Mouse (Mus musculus): Measurements from ENCODE around the gene Mrnip.
"Not testable (repeated sequence)": the region's sequence is repeated elsewhere in the genome, so short reads cannot be mapped to it uniquely, and the experiment has no call there.

Gene Mrnip

DNA sequence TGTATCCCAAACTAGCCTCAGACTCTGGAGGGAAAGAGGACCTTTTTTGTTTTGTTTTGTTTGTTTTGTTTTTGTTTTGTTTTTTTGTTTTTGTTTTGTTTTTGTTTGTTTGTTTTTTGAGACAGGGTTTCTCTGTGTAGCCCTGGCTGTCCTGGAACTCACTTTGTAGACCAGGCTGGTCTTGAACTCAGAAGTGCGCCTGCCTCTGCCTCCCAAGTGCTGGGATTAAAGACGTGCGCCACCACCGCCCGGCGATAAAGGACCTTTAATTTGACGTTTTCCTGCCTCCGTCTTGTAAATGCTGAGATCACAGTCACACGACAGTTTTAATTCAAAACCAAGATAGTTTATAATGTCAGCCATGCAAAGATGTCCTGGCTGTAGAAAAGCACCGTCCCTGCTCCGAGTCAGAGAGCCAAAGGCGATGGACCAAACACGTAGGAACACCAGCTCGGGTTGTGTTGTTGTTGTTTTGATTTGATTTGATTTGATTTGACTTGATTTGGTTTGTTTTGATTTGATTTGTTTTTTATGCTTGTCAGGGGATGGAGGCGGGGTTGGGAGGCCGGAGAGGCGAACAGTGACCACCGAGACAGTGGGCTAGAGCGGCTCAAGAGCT lies at the start of gene Mrnip:
Gene Mrnip (plus strand): TSS at position 334 of the 619 bp plus-strand sequence.
- not testable (repeated sequence) for DNase-seq (ENCODE audit: low spot score in 2 of 2)

DNA sequence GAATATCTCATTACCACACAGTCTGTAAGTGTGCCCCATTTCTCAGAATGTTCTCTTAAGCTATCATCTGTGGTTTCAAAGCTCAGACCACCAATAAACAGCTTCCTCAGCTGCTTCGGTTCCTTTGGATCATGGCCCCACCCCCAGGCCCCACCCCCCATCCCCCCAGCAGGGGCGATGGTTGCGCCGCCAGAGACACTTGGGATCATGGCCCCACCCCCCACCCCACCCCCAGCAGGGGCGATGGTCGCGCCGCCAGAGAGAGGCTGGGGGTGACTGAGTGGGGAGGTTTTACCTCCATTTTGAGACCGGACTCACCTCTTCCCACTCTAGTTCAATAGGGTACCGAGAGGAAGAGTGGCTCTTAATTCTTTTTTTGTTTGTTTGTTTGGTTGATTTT lies 46.5 kb upstream of the Mrnip start:
- DNase-seq (ENCODE audit: low spot score in 2 of 2) = no peak

DNA sequence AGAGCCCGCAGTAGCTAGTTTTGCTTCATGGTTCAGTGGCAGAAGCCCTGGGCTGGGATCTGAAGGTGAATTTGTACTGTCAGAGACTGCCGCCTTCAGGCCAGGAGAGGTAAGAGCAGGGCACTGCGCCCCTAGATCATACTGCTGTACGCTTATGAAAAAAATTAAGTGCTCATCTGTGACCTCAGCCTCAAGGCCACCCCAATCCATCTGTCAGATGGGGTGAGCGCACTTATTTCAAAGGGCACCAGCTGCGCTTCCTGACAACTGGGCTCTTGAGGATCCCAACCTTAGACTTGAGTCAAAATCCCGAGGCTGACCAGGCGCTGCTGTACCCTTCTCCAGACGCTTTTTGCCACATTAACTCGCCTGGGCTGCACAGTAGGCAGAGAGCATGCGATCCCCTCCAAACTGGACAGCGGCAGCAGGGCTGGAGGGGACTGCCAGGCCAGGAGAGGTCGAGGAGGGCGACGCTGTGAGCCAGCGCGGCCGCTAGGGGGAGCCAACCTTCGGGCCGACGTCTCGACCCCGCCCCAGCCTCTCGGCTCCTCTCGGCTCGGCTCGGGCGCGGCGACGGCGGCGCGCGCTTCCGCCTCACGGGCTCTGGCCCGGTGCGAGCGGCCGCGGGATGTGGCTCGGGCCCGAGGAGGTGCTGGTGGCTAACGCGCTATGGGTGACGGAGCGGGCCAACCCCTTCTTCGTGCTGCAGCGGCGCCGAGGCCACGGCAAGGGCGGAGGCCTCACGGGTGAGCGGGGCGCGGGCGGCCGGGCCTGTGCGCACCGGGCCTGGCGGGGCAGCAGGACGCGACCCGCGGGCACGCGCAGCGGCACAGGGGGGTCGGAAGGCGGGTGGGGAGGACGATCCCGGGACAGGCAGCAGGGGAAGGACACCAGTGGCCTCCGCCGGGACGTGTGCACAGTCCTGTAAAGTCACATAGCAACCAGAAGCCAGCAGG lies 43.2 kb upstream of the Mrnip start, which contains the start of gene Tbc1d9b:
Gene Tbc1d9b (plus strand): TSS at position 586 of the 956 bp plus-strand sequence.
- DNase-seq (ENCODE audit: low spot score in 2 of 2) = peak; percentile 78 to 79

DNA sequence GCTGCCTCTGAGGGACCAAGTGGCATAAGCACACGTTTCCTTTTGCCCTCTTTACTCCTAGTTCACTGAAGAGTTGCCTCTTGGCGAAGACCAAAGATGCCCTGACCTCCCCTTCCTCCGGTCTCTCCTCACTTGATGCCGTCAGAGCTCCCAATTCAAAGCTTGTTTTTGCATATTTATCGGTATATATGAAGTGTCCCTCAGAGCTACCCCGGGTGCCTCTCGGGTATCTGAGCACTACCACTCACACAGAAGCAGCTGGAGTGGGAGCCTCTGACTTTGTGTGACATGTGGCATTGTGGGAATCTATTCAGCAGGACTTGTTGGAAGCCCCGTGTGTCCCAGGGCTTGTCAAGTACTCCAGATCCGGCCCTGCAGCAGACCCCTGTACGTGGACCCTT lies 42.4 kb upstream of the Mrnip start:
- no peak for DNase-seq (ENCODE audit: low spot score in 2 of 2)

DNA sequence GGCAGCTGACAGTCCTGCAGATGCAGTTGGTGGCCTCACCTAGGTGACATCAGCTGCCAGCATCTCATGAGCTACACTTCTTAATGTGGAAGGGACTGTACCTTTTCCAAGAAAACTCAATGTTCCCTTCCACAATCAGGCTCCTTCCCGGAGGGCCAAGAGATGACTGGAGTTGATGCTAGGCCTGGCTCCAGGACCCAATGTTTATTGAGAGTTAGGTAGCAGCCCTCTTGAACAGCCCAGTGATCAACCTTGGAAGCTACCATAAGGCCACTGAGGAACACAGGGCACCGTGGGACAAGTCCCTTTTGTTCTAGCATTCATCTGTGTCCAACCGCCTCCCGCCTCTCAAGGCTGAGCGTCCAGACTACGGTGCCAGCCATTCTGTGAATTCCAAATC lies 42.0 kb upstream of the Mrnip start:
- DNase-seq (ENCODE audit: low spot score in 2 of 2) = no peak

DNA sequence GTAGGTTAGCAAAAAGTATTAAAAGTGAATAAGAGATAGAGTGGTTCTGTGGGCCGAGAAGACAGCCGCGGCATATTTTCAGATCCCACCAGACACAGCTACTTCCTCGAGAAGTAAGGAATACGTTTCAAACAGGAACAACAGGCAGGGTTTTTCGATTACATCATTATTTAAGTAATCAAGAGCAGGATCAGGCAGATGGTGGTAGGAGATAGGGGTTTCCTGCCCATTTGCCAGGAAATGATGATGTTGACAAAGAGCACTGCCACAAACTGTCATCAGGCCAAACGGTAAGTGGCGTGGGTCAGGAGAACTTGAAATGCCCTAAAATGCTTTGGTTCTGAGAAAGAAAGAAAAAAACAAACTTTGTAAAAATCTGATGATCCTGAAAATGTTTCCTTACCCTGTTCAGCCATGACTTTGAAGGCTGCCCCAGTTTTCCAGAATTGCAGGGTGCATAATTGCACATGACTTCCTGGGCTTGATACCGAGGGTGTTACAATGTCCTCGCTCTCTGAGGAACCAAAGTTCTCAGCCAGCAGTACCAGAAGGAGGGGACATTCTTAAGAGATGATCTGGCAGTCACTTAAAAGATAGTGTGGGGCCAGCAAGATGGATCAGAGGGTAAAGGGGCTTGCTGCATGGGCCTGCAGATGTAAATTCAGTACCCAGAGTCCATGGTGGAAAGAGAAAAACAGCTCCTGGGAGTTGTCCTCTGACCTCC lies 39.9 kb upstream of the Mrnip start:
- DNase-seq (ENCODE audit: low spot score in 2 of 2) = no peak

DNA sequence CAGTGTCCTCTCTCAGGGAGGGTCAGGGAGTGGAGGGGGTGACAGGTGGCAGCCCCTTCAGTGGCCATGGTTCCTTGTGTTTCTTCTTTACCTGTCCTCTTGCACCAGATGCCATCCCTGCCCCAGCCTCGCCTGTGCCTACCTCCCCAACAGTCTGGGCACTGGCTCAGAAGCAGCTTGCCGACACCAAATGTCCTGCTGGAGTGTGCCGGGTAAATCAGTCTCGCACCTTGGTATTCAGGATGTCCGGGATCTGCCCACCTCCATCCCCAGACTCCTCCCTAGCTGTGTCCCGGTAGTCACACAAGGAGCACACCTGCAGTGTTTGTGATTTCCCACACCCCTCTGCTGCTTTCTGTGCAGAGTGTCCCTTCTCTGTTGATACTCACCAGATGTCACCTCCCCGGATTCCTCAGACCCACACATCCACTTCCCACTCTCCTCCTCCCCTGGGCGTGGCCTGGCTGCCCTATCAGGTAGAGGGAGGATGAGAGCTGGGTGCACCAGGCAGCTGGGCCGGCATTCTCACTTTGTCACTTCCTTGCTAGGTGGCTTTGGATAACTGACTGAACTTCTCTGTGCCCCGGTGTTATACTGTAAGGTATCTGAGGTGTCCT lies 35.9 kb upstream of the Mrnip start:
- DNase-seq (ENCODE audit: low spot score in 2 of 2) = no peak

DNA sequence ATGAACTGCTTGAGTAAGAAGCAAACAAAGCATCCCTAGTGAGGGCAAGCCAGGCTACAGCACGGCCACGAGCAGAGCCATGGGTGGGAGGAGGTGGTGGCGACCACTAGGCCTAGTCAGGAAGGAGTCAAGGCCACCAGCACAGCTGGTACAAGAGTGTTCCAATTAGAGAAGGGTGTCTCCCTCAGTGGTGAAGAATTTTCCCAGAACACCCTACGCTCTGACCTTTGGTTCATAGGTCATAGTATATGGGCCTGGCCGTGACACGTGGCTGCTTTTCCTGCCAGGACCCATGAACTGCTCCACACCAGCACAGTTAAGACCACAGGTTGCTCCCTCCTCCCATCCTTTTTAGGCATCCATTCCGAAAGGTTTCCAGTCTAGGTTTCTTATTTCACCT lies 34.7 kb upstream of the Mrnip start:
- no peak for DNase-seq (ENCODE audit: low spot score in 2 of 2)

DNA sequence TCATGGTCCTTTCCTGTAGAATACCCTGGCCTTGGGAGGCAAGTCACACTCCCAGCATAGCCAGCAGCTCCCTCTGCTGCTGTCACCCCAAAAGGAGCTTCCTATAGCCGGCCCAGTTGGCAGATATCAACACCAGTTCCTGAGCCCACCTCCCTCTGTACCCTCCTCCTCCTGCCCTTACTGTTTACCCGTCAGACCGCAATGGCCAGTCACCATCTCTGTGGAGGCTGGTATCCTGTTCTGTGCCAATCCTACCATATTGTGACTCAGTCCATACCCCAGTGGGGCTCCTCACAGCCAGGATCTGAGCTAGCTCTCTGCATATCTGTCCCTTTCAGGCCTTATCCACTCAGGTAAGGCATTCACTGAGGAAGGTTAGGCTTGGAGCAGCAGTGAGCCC lies 28.7 kb upstream of the Mrnip start:
- DNase-seq (ENCODE audit: low spot score in 2 of 2) = no peak

DNA sequence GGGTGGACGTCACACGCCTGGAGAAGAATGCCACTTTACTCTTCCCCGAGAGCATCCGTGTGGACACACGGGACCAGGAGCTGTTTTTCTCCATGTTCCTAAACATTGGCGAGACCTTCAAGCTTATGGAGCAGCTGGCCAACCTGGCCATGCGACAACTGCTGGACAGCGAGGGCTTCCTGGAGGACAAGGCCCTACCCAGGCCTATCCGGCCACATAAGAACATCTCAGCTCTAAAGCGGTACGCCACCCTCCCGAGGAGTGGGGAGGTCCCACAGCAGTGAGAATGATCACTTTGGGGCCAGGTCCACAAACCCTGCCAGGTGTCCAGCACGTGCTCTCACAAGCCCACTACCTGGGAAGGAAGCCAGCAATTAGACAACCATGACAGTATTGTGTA lies 28.1 kb upstream of the Mrnip start:
- no peak for DNase-seq (ENCODE audit: low spot score in 2 of 2)

DNA sequence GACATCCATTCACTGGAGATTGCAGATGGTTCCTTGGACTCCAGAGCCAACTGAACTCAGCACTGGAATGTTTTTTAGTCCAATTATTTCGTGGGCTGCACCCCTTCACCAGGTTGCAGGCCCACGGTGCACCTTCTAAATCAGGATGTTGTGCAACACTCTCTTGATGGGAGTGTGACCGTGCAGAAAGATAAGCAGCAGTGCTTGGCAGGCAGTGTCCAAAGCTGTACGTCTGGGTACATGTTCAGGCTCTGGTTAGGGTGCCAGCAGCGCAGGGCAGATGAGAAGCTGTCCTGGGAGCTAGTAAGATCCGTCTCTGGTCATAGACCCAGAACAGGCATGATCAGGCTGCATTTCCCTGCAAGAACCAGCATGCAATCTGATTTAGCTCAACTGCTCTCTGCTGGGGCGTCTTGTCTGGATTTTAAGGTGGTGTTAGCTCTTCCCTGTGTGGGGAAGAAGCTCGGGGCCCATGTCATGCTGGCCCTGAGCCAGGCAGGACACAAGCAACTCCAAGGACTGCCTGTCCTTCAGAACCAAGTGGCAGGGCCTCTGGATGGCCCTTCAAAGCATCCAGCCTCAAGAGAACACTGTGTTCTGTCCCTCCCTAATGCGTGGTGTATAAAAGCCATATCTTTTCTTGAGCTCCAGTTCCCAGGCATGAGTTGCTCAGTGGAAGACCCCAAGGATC lies 26.8 kb upstream of the Mrnip start:
- DNase-seq (ENCODE audit: low spot score in 2 of 2) = no peak

DNA sequence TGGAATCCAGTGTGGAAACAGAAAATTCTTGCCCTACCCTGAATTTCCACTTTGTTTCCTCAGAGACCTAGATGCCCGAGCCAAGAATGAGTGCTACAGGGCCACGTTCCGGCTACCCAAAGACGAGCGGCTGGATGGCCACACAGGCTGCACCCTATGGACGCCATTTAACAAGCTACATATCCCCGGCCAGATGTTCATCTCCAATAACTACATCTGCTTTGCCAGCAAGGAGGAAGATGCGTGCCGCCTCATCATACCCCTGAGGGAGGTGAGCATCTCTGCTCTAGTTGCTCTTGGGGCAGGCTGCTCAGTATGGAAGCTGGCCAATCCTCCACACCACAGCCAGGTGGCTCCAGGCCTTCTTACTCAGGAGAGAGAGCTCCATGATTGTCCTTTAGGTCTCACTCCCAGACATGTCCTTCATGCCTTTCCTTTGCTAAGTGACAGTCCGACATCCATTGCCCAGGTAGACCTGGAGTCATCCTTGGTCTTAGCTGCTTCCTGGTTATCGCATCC lies 26.2 kb upstream of the Mrnip start:
- no peak for DNase-seq (ENCODE audit: low spot score in 2 of 2)

DNA sequence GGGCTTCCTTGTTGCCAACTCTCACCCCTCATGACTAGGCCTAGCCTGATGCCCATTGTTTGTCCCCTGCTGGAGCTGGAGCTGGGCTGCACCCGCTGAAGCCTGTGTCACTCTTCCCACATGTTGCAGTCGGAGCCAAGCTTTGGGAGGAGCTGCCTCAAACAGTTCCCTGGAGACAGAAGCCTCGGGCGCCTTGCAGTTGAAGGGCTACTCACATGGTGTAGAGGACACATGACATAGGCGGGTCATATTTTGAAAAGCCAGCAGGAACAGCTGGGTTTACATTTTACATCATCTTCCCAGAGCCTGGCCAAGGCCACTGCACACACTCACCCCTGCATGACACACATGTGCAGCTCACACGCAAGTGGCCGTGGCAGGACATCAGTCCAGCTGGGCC lies 25.0 kb upstream of the Mrnip start:
- no peak for DNase-seq (ENCODE audit: low spot score in 2 of 2)

DNA sequence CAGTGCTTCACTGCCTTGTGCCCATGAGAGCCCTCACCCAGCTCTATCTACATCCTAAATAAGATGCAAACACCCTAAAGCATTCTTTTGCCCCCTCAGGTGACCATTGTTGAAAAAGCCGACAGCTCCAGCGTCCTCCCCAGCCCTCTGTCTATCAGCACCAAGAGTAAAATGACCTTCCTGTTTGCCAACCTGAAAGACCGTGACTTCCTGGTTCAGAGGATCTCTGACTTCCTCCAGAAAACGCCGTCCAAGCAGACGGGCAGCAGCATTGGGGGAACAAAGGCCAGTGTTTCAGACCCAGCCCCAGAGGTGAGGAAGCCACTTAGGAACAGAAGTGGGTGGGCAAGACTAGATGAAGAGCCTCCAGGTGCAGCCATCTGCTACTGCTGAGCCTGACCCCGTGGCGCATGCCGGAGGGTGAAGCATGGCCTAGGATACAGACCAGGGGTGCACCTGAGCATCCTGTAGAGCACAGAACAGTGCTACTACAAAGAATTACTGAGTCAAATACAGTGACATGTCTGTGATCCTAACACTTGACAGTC lies 24.6 kb upstream of the Mrnip start:
- no peak for DNase-seq (ENCODE audit: low spot score in 2 of 2)

DNA sequence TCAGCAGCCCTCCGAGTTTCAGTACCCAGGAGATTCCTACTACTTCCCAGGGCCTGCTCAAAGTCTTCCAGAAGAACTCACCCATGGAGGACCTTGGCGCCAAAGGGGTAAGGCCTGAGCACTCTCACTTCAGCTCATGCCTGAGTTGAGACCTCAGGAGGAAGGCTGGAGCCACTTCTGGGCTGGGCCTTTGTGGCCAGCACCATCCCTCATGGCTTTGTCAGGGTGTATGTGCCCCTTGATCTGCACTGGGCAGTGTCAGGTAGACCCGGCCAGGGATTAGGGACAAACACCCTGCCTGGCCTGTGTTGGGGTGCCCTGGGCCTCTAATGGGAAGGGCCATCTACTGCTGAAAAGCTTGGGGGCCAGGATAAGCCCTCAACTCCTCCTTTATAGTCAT lies 22.9 kb upstream of the Mrnip start:
- no peak for DNase-seq (ENCODE audit: low spot score in 2 of 2)

DNA sequence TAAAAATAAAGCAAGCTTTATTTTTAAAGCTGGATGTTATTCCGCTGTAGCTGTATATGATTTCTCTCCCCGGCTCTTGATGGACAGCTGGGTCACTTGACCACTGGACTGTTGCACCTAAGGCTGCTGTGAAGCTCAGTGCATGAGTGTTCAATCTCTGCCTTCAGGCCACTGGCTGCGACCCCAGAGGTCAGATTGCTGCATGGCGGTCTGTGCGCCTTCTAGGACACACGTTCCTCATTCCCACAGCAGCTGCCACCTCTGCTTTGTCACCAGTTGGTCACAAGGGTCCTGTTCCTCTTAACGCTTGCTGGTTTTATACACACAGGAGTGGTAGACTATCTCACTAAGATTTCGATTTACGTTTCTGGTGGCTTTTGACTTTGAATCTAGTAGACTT lies 20.1 kb upstream of the Mrnip start:
- DNase-seq (ENCODE audit: low spot score in 2 of 2) = no peak

DNA sequence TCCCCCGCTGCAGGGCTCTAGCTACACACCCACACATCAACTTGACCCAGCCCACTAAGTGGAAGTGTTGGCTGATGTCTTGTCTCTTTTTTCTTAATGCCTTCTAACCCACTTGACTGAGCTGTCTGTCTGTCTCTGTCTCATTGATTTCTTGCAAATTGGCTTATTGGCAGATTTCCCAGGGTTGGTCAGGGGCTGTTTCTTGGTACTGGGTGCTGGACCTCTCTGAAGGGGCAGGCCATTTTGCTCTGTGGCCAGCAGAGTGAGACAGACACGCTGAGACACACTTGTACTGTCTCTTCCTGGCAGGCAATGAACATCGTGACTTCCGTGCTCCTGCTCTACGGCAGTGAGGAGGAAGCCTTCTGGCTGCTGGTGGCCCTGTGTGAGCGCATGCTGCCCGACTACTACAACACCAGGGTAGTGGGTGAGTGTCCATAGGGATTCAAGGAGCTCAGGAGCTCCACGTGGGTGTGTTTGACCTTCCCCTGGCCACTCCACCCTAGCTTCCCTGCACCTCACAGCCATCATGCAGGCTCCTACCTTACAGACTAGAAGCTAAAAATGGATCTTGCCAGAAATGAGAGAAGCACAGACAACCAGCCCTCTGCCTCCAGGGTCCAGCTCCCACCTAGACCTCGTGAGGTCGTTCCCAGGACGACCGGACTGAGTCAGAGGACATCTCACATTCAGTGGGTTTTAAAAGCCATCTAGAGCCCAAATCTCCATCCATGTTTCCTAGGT lies 19.3 kb upstream of the Mrnip start:
- no peak for DNase-seq (ENCODE audit: low spot score in 2 of 2)

DNA sequence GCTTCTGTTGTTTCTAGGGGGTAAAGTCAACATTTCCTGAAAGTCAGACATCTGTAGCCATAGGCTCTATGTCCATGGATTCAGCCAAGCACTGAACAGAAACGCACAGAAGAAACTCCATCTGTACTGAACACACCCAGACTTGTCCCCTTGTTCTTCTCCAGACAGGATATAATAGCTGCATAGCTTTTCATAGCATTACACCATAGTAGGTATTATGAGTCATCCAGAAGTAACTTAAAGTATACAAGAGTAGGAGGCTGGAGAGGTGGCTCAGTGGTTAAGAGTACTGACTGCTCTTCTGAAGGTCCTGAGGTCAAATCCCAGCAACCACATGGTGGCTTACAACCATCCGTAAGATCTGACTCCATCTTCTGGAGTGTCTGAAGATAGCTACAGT lies 18.5 kb upstream of the Mrnip start:
- DNase-seq (ENCODE audit: low spot score in 2 of 2) = no peak

DNA sequence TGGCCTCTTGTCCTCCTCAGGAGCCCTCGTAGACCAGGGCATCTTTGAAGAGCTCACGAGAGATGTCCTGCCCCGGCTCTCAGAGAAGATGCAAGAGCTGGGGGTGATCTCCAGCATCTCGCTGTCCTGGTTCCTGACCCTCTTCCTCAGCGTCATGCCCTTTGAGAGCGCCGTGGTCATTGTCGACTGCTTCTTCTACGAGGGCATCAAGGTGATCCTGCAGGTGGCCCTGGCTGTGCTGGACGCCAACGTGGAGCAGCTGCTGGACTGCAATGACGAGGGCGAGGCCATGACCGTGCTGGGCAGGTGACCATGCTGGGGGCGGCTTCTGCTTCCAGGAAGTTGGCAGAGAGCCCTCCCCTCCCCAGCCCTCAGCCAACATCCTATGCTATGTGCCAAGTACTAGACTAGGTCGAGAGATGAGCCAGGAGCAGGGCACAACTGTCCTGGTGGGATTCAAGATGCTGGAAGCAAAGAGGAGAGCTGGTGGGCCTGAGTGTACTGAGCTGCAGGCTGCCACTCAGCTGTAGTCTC lies 17.5 kb upstream of the Mrnip start:
- no peak for DNase-seq (ENCODE audit: low spot score in 2 of 2)

DNA sequence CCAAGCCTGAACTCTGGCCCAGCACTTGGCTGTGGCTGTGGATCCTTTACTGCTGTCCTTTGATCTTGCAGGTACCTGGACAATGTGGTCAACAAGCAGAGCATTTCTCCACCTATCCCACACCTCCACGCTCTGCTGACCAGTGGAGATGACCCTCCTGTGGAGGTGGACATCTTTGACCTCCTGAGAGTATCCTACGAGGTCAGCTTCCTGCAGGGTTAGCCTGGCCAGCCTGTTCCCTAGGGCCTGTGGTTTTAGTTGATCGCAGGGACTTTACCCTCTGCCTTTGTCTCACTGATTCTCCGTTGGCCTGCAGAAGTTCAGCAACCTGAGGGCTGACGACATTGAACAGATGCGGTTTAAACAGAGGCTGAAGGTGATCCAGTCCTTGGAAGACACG lies 15.9 kb upstream of the Mrnip start:
- DNase-seq (ENCODE audit: low spot score in 2 of 2) = no peak

All from right cerebral cortex, postnatal 36 days (tissue).